Mouse (Mus musculus) lung, embryonic 16.5 days (tissue): ENCODE results near the gene Traf1. TPM values are rescaled to one million over a fixed set of nuclear protein-coding genes. Genes with fewer than 3 reads are reported as not detected.

Source experiments
- ATAC-seq: fragments of 200-750 bp; cut with Nextera tagmentation; 2 replicates; pipeline ENCODE4 v1.8.0; 2017; ENCODE audit warnings: low read depth, mild to moderate bottlenecking, moderate library complexity
- H3K27ac ChIP-seq: fragments of 300-500 bp; sonication (generic); 2 replicates; pipeline ENCODE4 v1.5.1; 2014; ENCODE audit warnings: mild to moderate bottlenecking, control low read depth, low read length
- H3K27me3 ChIP-seq: fragments of 300-500 bp; sonication (generic); 2 replicates; pipeline ENCODE4 v1.6.1; 2014; ENCODE audit warnings: low read depth, low read length, mixed read lengths; ENCODE audit not compliant: control insufficient read depth, insufficient read depth
- H3K36me3 ChIP-seq: fragments of 300-500 bp; sonication (generic); 2 replicates; pipeline ENCODE4 v1.6.1; 2014; ENCODE audit warnings: low read length; ENCODE audit not compliant: control insufficient read depth, insufficient read depth
- H3K4me1 ChIP-seq: fragments of 300-500 bp; sonication (generic); replicated peaks from 2 replicates; pipeline ENCODE4 v1.6.1; 2014; ENCODE audit warnings: low read length, mixed read lengths; ENCODE audit not compliant: control insufficient read depth, insufficient read depth
- H3K4me2 ChIP-seq: fragments of 300-500 bp; sonication (generic); 2 replicates; pipeline ENCODE4 v1.6.1; 2014; ENCODE audit warnings: low read depth, low read length, control low read depth
- H3K4me3 ChIP-seq: fragments of 300-500 bp; sonication (generic); 2 replicates; pipeline ENCODE4 v1.5.1; 2014; ENCODE audit warnings: mild to moderate bottlenecking, low read length, control low read depth
- H3K9ac ChIP-seq: fragments of 300-500 bp; sonication (generic); 2 replicates; pipeline ENCODE4 v1.6.1; 2014; ENCODE audit warnings: low read length, control low read depth
- H3K9me3 ChIP-seq: fragments of 300-500 bp; sonication (generic); 2 replicates; pipeline ENCODE4 v1.6.1; 2016; ENCODE audit warnings: low read length; ENCODE audit not compliant: control insufficient read depth
- WGBS: fragments of 180-500 bp; shearing (Covaris S2); extraction: QIAGEN DNeasy Blood & Tissue Kit; methylation state at CpG from one replicate; pipeline ENCODE4 v1.1.7; 2014; 5-methylcytosine and 5-hydroxymethylcytosine counted together
- polyA plus RNA-seq: library from polyadenylated mRNA; unstranded; fragments of >200 nt; fragmentation: Nextera tagmentation; extraction: Ambion mirVana; gene quantifications from 2 replicates; pipeline ENCODE4 v1.2.1, GENCODE M21; 2015

Gene Traf1
- polyA plus RNA-seq, 1 experiment from 2014 or later = 4.7 TPM

DNA sequence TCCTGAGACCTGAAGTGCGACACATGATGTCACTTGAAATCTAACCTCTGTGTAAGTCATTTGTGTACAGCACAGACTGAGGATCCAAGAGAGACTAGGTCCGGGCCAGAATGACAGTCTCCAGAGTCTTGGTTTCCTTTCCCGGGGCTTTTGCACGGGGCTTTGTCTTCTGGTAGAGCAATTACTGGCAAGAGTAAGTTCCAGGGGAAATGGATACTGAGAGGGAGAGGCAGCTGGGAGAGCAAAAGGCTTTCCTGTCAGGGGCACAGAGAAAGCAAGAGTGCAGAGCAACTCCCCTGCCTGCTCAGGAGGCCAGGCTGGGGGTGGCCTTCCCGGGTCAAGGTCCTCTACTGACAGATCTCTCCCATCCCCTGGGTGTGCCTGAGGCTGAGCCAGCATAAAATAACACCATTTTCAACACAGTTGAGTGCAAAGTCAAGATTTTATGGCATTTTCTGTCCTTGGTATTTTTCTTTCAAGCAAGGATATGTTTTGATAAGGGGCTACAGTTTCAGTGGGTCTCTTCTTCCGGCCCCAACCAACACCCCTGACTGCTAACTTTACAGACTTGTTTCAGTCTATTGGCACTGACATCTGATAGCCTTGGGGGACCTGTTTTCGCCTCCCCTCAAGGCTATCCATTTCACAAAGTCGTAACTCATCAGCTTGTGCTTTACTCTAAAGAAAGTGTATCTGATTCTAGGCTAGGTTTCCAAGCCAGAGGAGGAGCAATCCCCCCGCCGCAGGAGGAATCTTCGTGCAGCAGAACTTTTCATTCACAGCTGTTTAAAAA, 21.5 kb upstream of the Traf1 start:
- no peak overlapping the region for H3K9ac ChIP-seq
- no peak overlapping the region for H3K4me3 ChIP-seq
- WGBS = 51% methylated on average over 11 of the region's 11 CpGs
- H3K27ac ChIP-seq = 0 out of 2 replicates have a peak overlapping the region, but pooled peaks have one; percentile 4
- H3K4me2 ChIP-seq = no peak overlapping the region
- H3K9me3 ChIP-seq = no peaks in the 10 kb centered on the region
- no peak for ATAC-seq
- H3K27me3 ChIP-seq = no peaks in the 10 kb centered on the region
- H3K36me3 ChIP-seq = no peaks in the 10 kb centered on the region
- no peaks in the 10 kb centered on the region for H3K4me1 ChIP-seq

DNA sequence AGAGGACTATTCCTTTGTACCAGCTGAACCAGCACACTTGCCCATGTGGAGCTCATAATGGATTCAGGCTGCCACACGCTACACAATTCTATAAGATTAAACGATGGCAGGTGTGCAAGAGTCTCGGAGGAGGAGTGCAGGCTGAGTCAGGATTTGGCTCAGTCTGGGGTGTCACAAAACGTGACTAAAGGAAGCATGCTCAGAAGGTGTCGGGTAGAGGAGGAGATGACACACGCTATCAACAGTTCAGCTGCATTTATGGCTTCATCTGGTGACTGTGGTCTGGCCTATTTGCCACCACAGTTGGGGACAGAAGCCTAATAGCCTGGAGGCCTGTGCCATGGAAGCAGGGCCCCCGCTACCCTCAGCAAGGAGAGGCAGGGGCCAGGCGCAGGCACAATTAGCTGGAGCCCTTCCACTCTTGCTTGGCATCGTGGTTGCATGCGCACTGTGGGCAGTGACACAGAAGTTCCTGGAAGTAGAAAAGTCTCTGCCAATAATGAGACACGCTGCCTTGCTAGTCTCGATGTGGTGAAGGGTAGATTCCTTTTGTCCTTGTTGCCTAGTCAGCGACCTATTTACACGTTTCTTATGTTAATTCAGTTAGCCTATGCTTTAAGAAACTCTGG, 20.6 kb upstream of the Traf1 start:
- no peaks in the 10 kb centered on the region for H3K4me1 ChIP-seq
- no peak overlapping the region for H3K9ac ChIP-seq
- no peak overlapping the region for H3K27ac ChIP-seq
- ATAC-seq = no peak
- no peaks in the 10 kb centered on the region for H3K27me3 ChIP-seq
- H3K36me3 ChIP-seq = no peaks in the 10 kb centered on the region
- H3K4me2 ChIP-seq = no peak overlapping the region
- WGBS = 68% methylated on average over 14 of the region's 14 CpGs
- H3K9me3 ChIP-seq = no peaks in the 10 kb centered on the region
- H3K4me3 ChIP-seq = no peak overlapping the region

DNA sequence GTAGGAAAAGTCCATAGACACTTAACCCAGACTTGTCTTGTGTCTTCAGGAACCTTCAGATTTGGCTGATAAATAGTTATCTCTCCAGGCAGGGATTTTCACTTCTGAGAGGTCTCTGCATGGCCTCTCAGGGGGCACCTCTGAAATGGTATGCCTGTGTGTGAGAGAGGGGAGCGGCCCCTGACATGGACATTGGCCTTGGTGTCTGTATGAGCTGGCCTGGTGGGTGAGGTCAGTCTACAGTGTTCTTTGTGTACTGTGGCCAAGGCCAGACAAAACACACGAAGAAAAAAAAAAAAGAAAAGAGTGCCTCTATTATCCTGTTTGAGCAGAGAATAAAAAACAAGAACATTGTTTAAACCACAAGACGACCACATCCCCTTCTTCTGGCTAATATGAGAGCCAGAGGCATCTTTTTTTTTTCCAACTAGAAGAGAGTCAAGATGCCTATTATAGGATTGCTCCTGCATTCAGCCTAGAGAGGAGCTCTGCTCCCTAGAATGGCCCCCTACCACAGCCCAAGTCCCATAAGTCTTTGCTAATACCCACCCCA, 18.0 kb upstream of the Traf1 start:
- WGBS = 54% methylated on average over 3 of the region's 3 CpGs
- H3K4me3 ChIP-seq = no peak overlapping the region
- no peak overlapping the region for H3K9ac ChIP-seq
- H3K4me2 ChIP-seq = no peak overlapping the region
- no peak overlapping the region for H3K27ac ChIP-seq
- H3K4me1 ChIP-seq = no peaks in the 10 kb centered on the region
- no peaks in the 10 kb centered on the region for H3K9me3 ChIP-seq
- no peaks in the 10 kb centered on the region for H3K36me3 ChIP-seq
- no peak for ATAC-seq
- no peaks in the 10 kb centered on the region for H3K27me3 ChIP-seq

DNA sequence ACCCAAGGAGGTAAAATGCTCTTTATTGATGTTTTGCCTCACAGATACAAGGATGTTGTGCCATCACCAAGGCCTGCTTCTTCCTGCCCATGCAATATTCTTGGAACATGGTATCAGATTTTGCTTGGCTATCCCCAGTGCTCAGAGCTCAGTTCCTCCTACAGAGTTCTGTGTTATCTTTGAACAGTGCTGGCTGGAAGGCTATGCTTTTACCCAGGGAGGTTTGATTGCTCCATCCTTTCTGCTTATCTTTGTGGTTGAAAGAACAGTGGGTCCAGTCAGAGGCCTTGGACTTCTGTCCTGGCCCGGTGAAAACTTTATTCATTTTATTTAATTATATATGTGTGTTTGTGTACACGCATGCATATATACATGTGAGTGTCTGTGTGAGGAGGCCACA, 16.7 kb upstream of the Traf1 start:
- 96% methylated on average over 2 of the region's 2 CpGs for WGBS
- no peaks in the 10 kb centered on the region for H3K9me3 ChIP-seq
- no peak overlapping the region for H3K27ac ChIP-seq
- no peak overlapping the region for H3K4me2 ChIP-seq
- H3K4me1 ChIP-seq = no peaks in the 10 kb centered on the region
- H3K9ac ChIP-seq = no peak overlapping the region
- H3K36me3 ChIP-seq = no peaks in the 10 kb centered on the region
- H3K4me3 ChIP-seq = no peak overlapping the region
- no peak for ATAC-seq
- no peaks in the 10 kb centered on the region for H3K27me3 ChIP-seq

DNA sequence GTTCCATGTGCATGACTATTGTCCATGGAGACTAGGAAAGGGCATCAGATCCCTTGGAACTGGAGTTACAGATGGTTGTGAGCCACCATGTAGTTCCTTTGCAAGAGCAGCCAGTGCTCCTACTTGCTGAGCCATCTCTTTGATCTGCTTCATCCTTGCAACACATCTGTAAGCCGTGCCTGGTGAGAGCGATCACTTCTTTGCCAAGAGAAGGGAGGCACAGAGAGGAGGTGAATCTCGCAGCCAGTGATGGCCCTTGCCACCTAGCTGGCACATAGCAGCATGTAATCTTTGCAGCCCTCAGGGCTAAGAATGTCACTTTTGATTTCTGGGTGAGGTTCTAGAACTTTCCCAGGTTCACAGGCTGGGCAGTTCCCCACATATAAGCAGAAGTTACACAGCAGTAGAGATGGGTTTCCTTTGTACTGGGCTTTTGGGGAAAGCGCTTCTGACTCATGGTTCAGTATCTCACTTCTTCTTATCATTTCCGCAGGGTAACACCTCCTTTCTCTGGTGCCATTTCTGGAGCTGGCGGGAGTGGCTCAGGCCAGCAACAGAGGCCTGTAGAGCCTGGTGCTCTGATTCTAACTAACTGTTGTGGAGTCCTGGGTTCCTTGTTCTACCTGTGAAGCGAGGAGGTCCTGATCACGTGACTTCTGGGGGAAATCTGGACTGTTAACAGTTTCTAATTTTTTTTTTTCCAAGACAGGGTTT, 15.5 kb upstream of the Traf1 start:
- Histone ChIP-seq H3K4me3 (no peak overlapping the region), H3K9me3 (no peaks in the 10 kb centered on the region), H3K9ac (no peak overlapping the region), H3K4me2 (no peak overlapping the region), H3K27ac (no peak overlapping the region), H3K36me3 (no peaks in the 10 kb centered on the region), H3K27me3 (no peaks in the 10 kb centered on the region), H3K4me1 (no peaks in the 10 kb centered on the region)
- ATAC-seq = no peak
- WGBS = 69% methylated on average over 8 of the region's 8 CpGs

DNA sequence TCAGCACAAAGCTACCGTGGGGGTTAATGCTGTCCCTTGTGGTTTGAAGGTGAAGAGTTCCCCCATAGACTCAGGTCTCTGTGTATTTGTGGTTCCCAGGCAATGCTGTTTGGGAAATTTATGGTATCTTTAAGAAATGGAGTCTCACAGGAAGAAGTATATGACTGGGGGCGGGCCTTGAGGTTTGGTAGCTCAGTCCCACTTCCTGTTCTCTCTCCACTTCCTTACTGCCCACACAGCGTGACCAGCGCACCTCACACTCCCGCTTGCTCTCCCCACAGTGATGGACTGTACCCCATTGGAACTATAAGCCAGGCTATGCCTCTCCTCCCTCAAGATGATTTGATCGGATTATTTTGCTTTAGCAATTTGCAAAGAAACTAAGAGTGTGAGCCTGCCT, 14.9 kb upstream of the Traf1 start:
- WGBS = 83% methylated on average over 6 of the region's 6 CpGs
- Histone ChIP-seq H3K9me3 (no peaks in the 10 kb centered on the region), H3K4me3 (no peak overlapping the region)

DNA sequence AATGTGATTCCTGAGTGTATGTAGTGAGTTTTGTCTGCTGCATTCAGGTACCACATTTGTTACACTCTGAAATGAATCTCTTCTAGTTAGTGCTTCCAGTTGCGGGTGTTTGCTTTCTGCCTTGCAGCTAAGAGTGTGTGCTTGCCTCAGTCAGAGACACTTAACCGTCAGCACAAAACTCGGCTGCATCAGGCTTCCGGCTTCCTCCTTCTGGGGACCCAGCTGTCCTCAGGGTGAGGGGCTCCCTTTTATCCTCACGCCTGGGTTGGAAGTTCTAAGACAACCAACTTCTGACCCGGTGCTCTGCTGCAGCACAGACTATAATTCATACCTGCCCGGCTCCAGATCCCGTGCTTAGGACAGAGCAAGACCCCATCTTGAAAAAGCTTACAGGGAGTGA, 11.5 kb upstream of the Traf1 start:
- Histone ChIP-seq H3K36me3 (no peaks in the 10 kb centered on the region), H3K27me3 (no peaks in the 10 kb centered on the region), H3K4me3 (no peak overlapping the region), H3K4me2 (no peak overlapping the region), H3K9me3 (no peaks in the 10 kb centered on the region), H3K27ac (no peak overlapping the region), H3K4me1 (no peaks in the 10 kb centered on the region), H3K9ac (no peak overlapping the region)
- WGBS = 70% methylated on average over 8 of the region's 8 CpGs
- no peak for ATAC-seq

More for the DNA sequence above, 14.9 kb upstream of the Traf1 start:
- ATAC-seq = no peak
- Histone ChIP-seq H3K4me1 (no peaks in the 10 kb centered on the region), H3K27me3 (no peaks in the 10 kb centered on the region), H3K4me2 (no peak overlapping the region), H3K27ac (no peak overlapping the region), H3K36me3 (no peaks in the 10 kb centered on the region), H3K9ac (no peak overlapping the region)

DNA sequence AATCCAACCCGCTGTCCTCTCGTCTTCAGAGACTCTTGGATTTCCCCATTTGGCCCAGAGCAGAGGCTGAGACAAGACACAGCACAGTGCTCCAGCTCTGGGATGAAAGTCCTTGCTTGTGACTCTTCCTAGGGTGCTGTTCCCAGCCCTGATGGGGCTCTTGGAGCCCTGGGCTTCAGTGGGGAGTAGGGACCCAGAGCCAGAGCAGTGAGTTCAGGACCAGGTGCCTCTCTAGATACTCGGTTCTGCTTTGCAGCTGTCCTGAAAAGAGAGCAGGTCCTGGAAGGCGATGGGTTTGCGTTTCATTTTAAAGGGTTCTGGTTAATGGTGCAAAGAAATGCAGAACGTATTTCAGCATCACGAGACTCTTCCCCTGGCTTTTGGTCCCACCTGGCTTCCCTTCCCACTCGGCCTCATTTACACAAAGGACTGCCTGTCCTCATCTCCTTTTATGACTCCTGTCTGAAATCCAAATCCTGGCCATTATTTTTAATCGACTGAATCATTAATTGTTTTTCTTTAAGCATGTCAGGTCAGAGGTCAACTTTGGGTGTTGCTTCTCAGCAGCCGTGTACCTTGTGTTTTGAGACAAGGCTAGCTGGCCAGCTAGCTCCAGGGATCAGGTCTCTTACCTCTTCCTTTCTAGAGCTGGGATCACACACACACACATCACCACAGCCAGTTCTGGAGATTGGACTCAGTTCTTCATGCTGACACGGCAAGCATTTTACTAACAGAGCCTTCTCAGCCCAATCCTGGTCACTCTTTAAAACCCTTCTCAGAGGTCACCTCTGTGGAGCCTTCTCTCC, 9.7 kb upstream of the Traf1 start:
- 71% methylated on average over 11 of the region's 11 CpGs for WGBS
- H3K4me1 ChIP-seq = no peaks in the 10 kb centered on the region
- no peaks in the 10 kb centered on the region for H3K36me3 ChIP-seq
- H3K9me3 ChIP-seq = no peaks in the 10 kb centered on the region
- H3K4me3 ChIP-seq = no peak overlapping the region
- ATAC-seq = no peak
- no peak overlapping the region for H3K9ac ChIP-seq
- H3K27ac ChIP-seq = no peak overlapping the region
- H3K27me3 ChIP-seq = no peaks in the 10 kb centered on the region
- no peak overlapping the region for H3K4me2 ChIP-seq
